Mouse (Mus musculus) liver, embryonic 15.5 days (tissue): Measurements from ENCODE around the gene Olfr48. TPM values are rescaled to one million over a fixed set of nuclear protein-coding genes. Genes with fewer than 3 reads are reported as not detected.

Experiments used
- ATAC-seq: fragments of 200-750 bp; cut with Nextera tagmentation; 2 replicates; pipeline ENCODE4 v1.8.0; 2017; ENCODE audit warnings: moderate number of reproducible peaks, mild to moderate bottlenecking, moderate library complexity; ENCODE audit not compliant: insufficient read depth
- H3K27ac ChIP-seq: fragments of 300-500 bp; sonication (generic); replicated peaks from 2 replicates; pipeline ENCODE4 v1.5.1; 2015; ENCODE audit warnings: mild to moderate bottlenecking, inconsistent platforms
- H3K27me3 ChIP-seq: fragments of 300-500 bp; sonication (generic); 2 replicates; pipeline ENCODE4 v1.6.1; 2015; ENCODE audit warnings: mild to moderate bottlenecking, inconsistent platforms
- H3K36me3 ChIP-seq: fragments of 300-500 bp; sonication (generic); replicated peaks from 2 replicates; pipeline ENCODE4 v1.6.1; 2015; ENCODE audit warnings: moderate library complexity, mild to moderate bottlenecking, inconsistent platforms
- H3K4me1 ChIP-seq: fragments of 300-500 bp; sonication (generic); replicated peaks from 2 replicates; pipeline ENCODE4 v1.6.1; 2015; ENCODE audit warnings: inconsistent platforms
- H3K4me2 ChIP-seq: fragments of 300-500 bp; sonication (generic); 2 replicates; pipeline ENCODE4 v1.6.1; 2015; ENCODE audit warnings: moderate library complexity, mild to moderate bottlenecking, inconsistent platforms
- H3K4me3 ChIP-seq: fragments of 300-500 bp; sonication (generic); replicated peaks from 2 replicates; pipeline ENCODE4 v1.5.1; 2015; ENCODE audit warnings: mild to moderate bottlenecking, inconsistent platforms
- H3K9ac ChIP-seq: fragments of 300-500 bp; sonication (generic); 2 replicates; pipeline ENCODE4 v1.6.1; 2015; ENCODE audit warnings: moderate library complexity, mild to moderate bottlenecking, inconsistent platforms
- H3K9me3 ChIP-seq: fragments of 300-500 bp; sonication (generic); replicated peaks from 2 replicates; pipeline ENCODE4 v1.6.1; 2016; ENCODE audit warnings: inconsistent platforms
- WGBS: fragments of 180-500 bp; shearing (Covaris S2); methylation state at CpG from one replicate; pipeline ENCODE4 v1.1.7; 2015; ENCODE audit warnings: mixed read lengths; ENCODE audit not compliant: insufficient replicate concordance; 5-methylcytosine and 5-hydroxymethylcytosine counted together
- polyA plus RNA-seq: library from polyadenylated mRNA; unstranded; fragments of >200 nt; fragmentation: Nextera tagmentation; extraction: Ambion mirVana; gene quantifications from 2 replicates; pipeline ENCODE4 v1.2.1, GENCODE M21; 2015

The Olfr48 gene
- polyA plus RNA-seq, result not detected in 2 replicates

- no peaks in the 10 kb centered on the region for H3K36me3 ChIP-seq
- ATAC-seq, result no peak
- H3K4me2 ChIP-seq, result no peak within 1 kb of the TSS
- no peaks in the 10 kb centered on the region for H3K9me3 ChIP-seq
- no peaks in the 10 kb centered on the region for H3K4me1 ChIP-seq
- no peak within 1 kb of the TSS for H3K4me3 ChIP-seq
- no peak within 1 kb of the TSS for H3K9ac ChIP-seq
- 65% methylated on average over 5 of the region's 5 CpGs for WGBS
- H3K27ac ChIP-seq, result no peak within 1 kb of the TSS
- no peaks in the 10 kb centered on the region for H3K27me3 ChIP-seq
Observed at GRCm38 (mm10) chr2:89848105-89848504, at the start of gene Olfr48. TSS of gene Olfr48 (minus strand) at chr2:89848205.

- H3K4me1 ChIP-seq, result no peaks in the 10 kb centered on the region
- WGBS, result 46% methylated on average over 1 of the region's 1 CpGs
- H3K27me3 ChIP-seq, result no peaks in the 10 kb centered on the region
- no peaks in the 10 kb centered on the region for H3K9me3 ChIP-seq
- no peak within 1 kb of the TSS for H3K4me2 ChIP-seq
- no peak within 1 kb of the TSS for H3K9ac ChIP-seq
- no peaks in the 10 kb centered on the region for H3K36me3 ChIP-seq
- H3K27ac ChIP-seq, result no peak within 1 kb of the TSS
- ATAC-seq, result no peak
- H3K4me3 ChIP-seq, result no peak within 1 kb of the TSS
Observed at GRCm38 (mm10) chr2:89878137-89878536, 30.1 kb upstream of the Olfr48 start, which contains the start of gene Olfr1257. TSS of gene Olfr1257 (plus strand) at chr2:89878437.

GRCm38 (mm10) chr2:89849230-89849629 is 1.2 kb upstream of the Olfr48 start:
- WGBS, result 67% methylated on average over 1 of the region's 1 CpGs
- H3K4me3 ChIP-seq, result no peak overlapping the region
- H3K4me1 ChIP-seq, result no peaks in the 10 kb centered on the region
- no peak overlapping the region for H3K9ac ChIP-seq
- no peaks in the 10 kb centered on the region for H3K27me3 ChIP-seq
- H3K9me3 ChIP-seq, result no peaks in the 10 kb centered on the region
- ATAC-seq, result no peak
- H3K36me3 ChIP-seq, result no peaks in the 10 kb centered on the region
- H3K4me2 ChIP-seq, result no peak overlapping the region
- no peak overlapping the region for H3K27ac ChIP-seq

GRCm38 (mm10) chr2:89841455-89841854 is 6.5 kb downstream of the Olfr48 start, which contains the start of gene Olfr1256:
TSS of gene Olfr1256 (minus strand) at chr2:89841555.
- H3K27ac ChIP-seq, result no peak within 1 kb of the TSS
- no peak within 1 kb of the TSS for H3K4me3 ChIP-seq
- WGBS, result 33% methylated on average over 2 of the region's 2 CpGs
- no peaks in the 10 kb centered on the region for H3K27me3 ChIP-seq
- ATAC-seq, result no peak
- H3K4me1 ChIP-seq, result no peaks in the 10 kb centered on the region
- no peaks in the 10 kb centered on the region for H3K9me3 ChIP-seq
- H3K4me2 ChIP-seq, result no peak within 1 kb of the TSS
- no peaks in the 10 kb centered on the region for H3K36me3 ChIP-seq
- no peak within 1 kb of the TSS for H3K9ac ChIP-seq

GRCm38 (mm10) chr2:89820216-89820615 is 27.8 kb downstream of the Olfr48 start:
- Histone ChIP-seq H3K27ac (no peak overlapping the region), H3K4me2 (no peak overlapping the region), H3K4me3 (no peak overlapping the region), H3K36me3 (no peaks in the 10 kb centered on the region), H3K9ac (no peak overlapping the region), H3K27me3 (no peaks in the 10 kb centered on the region), H3K4me1 (no peaks in the 10 kb centered on the region), H3K9me3 (no peaks in the 10 kb centered on the region)
- 49% methylated on average over 1 of the region's 1 CpGs for WGBS
- no peak for ATAC-seq

- 58% methylated on average over 3 of the region's 3 CpGs for WGBS
- no peak within 1 kb of the TSS for H3K4me2 ChIP-seq
- H3K27me3 ChIP-seq, result no peaks in the 10 kb centered on the region
- H3K9ac ChIP-seq, result no peak within 1 kb of the TSS
- H3K27ac ChIP-seq, result no peak within 1 kb of the TSS
- no peak within 1 kb of the TSS for H3K4me3 ChIP-seq
- no peak for ATAC-seq
- H3K4me1 ChIP-seq, result no peaks in the 10 kb centered on the region
- no peaks in the 10 kb centered on the region for H3K9me3 ChIP-seq
- H3K36me3 ChIP-seq, result no peaks in the 10 kb centered on the region
Observed at GRCm38 (mm10) chr2:89811751-89812150, 36.3 kb downstream of the Olfr48 start, which contains the start of gene Olfr1255. TSS of gene Olfr1255 (plus strand) at chr2:89812051.

- Histone ChIP-seq H3K27me3 (no peaks in the 10 kb centered on the region), H3K4me1 (no peaks in the 10 kb centered on the region), H3K9me3 (no peaks in the 10 kb centered on the region), H3K27ac (no peak overlapping the region), H3K4me2 (no peak overlapping the region), H3K36me3 (no peaks in the 10 kb centered on the region), H3K4me3 (no peak overlapping the region), H3K9ac (no peak overlapping the region)
- ATAC-seq, result no peak
- WGBS, result 63% methylated on average over 2 of the region's 2 CpGs
Observed at GRCm38 (mm10) chr2:89810751-89811150, 37.3 kb downstream of the Olfr48 start.

- no peaks in the 10 kb centered on the region for H3K27me3 ChIP-seq
- no peak overlapping the region for H3K4me3 ChIP-seq
- no peaks in the 10 kb centered on the region for H3K4me1 ChIP-seq
- ATAC-seq, result no peak
- no peaks in the 10 kb centered on the region for H3K36me3 ChIP-seq
- H3K27ac ChIP-seq, result no peak overlapping the region
- WGBS, result 84% methylated on average over 3 of the region's 3 CpGs
- no peaks in the 10 kb centered on the region for H3K9me3 ChIP-seq
- no peak overlapping the region for H3K9ac ChIP-seq
- H3K4me2 ChIP-seq, result no peak overlapping the region
Observed at GRCm38 (mm10) chr2:89799583-89799982, 48.4 kb downstream of the Olfr48 start.

GRCm38 (mm10) chr2:89793519-89793918 is 54.5 kb downstream of the Olfr48 start, which contains the start of gene Olfr1254:
TSS of gene Olfr1254 (minus strand) at chr2:89793619.
- no peak for ATAC-seq
- Histone ChIP-seq H3K9ac (no peak within 1 kb of the TSS), H3K36me3 (no peaks in the 10 kb centered on the region), H3K4me1 (no peaks in the 10 kb centered on the region), H3K9me3 (no peaks in the 10 kb centered on the region), H3K4me2 (no peak within 1 kb of the TSS), H3K27ac (no peak within 1 kb of the TSS), H3K4me3 (no peak within 1 kb of the TSS), H3K27me3 (no peaks in the 10 kb centered on the region)

Other genes starting within 250 kb of the Olfr48 start
- gene Olfr1247, start 234.1 kb downstream of the Olfr48 start, polyA plus RNA-seq, result not detected in 2 replicates
- gene Olfr1248, start 230.0 kb downstream of the Olfr48 start, polyA plus RNA-seq, result not detected in 2 replicates
- not detected in 2 replicates for gene Olfr1249, start 213.2 kb downstream of the Olfr48 start, polyA plus RNA-seq
- not detected in 2 replicates for gene Olfr1250, start 186.7 kb downstream of the Olfr48 start, polyA plus RNA-seq
- not detected in 2 replicates for gene Olfr1251, start 176.3 kb downstream of the Olfr48 start, polyA plus RNA-seq
- not detected in 2 replicates for gene Olfr1252, start 123.2 kb downstream of the Olfr48 start, polyA plus RNA-seq
- gene Olfr1253, start 91.1 kb downstream of the Olfr48 start, polyA plus RNA-seq, result not detected in 2 replicates
- not detected in 2 replicates for gene Olfr1254, start 54.6 kb downstream of the Olfr48 start, polyA plus RNA-seq
- not detected in 2 replicates for gene Olfr1255, start 36.2 kb downstream of the Olfr48 start, polyA plus RNA-seq
- gene Olfr1256, start 6.7 kb downstream of the Olfr48 start, polyA plus RNA-seq, result not detected in 2 replicates
- not detected in 2 replicates for gene Olfr1257, start 30.2 kb upstream of the Olfr48 start, polyA plus RNA-seq
- not detected in 2 replicates for gene Olfr1258, start 79.1 kb upstream of the Olfr48 start, polyA plus RNA-seq
- gene Olfr1259, start 100.5 kb upstream of the Olfr48 start, polyA plus RNA-seq, result not detected in 2 replicates
- gene Olfr1260, start 126.1 kb upstream of the Olfr48 start, polyA plus RNA-seq, result not detected in 2 replicates
- gene Olfr1261, start 143.0 kb upstream of the Olfr48 start, polyA plus RNA-seq, result not detected in 2 replicates
- gene Olfr1262, start 151.9 kb upstream of the Olfr48 start, polyA plus RNA-seq, result not detected in 2 replicates
- gene Olfr1263, start 163.9 kb upstream of the Olfr48 start, polyA plus RNA-seq, result not detected in 2 replicates
- not detected in 2 replicates for gene Olfr1264, start 177.4 kb upstream of the Olfr48 start, polyA plus RNA-seq
- gene Olfr1265, start 187.1 kb upstream of the Olfr48 start, polyA plus RNA-seq, result not detected in 2 replicates
- not detected in 2 replicates for gene Olfr140, start 215.4 kb upstream of the Olfr48 start, polyA plus RNA-seq